Mouse (Mus musculus): ENCODE measurements around the gene Prkce. TPM values are rescaled to one million over a fixed set of nuclear protein-coding genes. Genes with fewer than 3 reads are reported as not detected.
"Not testable (repeated sequence)": the region's sequence is repeated elsewhere in the genome, so short reads cannot be mapped to it uniquely, and the experiment has no call there.

Gene Prkce
- total RNA-seq, 2 experiments from 2014 or later: 9.3 to 10.2 TPM

- H3K27ac ChIP-seq: no peak overlapping the region
- intact Hi-C loops (cut with DNase I): no loop called here
Measured at GRCm38 (mm10) chr17:86467967-86468366, 300.4 kb downstream of the Prkce start.

DNA sequence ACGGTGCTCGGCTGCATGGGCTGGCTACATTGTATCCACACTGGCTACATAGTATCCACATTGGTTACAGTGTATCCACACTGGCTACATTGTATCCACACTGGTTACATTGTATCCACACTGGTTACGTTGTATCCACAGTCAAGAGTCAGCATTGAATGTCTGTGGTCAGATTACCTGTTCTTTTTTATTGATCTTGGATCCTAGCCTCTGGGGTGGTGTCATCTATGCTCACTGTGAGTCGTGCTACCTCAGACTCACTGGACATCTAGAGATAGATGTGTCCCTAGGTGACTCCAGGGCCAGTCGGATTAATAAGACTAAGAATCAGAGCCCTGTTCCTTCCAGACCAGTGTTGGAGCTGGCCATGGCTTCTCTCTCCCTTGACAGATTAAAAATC is 302.6 kb downstream of the Prkce start:
- intact Hi-C loops (cut with DNase I): no loop called here
- no peak for DNase-seq
- TF ChIP-seq CTCF (IDR thresholded peaks at IDR 0.05): no peak

More at GRCm38 (mm10) chr17:86467967-86468366, 300.4 kb downstream of the Prkce start:
- DNase-seq: no peak
- TF ChIP-seq CTCF (IDR thresholded peaks at IDR 0.05): no peak
- H3K4me3 ChIP-seq: no peak overlapping the region

GRCm38 (mm10) chr17:86471684-86472083 is 304.1 kb downstream of the Prkce start:
- Histone ChIP-seq H3K4me3 (no peak overlapping the region), H3K27ac (no peak overlapping the region)
- no peak for DNase-seq
- peak; percentile 71 for TF ChIP-seq CTCF (IDR thresholded peaks at IDR 0.05)
- intact Hi-C loops (cut with DNase I): no loop called here

More for the DNA sequence above, 302.6 kb downstream of the Prkce start:
- H3K4me3 ChIP-seq: no peak overlapping the region
- H3K27ac ChIP-seq: no peak overlapping the region

GRCm38 (mm10) chr17:86476674-86477073 is 309.1 kb downstream of the Prkce start:
- no peak overlapping the region for H3K27ac ChIP-seq
- intact Hi-C loops (cut with DNase I): no loop called here
- no peak overlapping the region for H3K4me3 ChIP-seq
- no peak for TF ChIP-seq CTCF (IDR thresholded peaks at IDR 0.05)
- DNase-seq: no peak

GRCm38 (mm10) chr17:86477401-86477800 is 309.8 kb downstream of the Prkce start:
- intact Hi-C loops (cut with DNase I); DNase-seq; H3K27ac ChIP-seq; H3K4me3 ChIP-seq: not testable (repeated sequence)

- intact Hi-C loops (cut with DNase I): no loop called here
- DNase-seq: no peak
- Histone ChIP-seq H3K27ac (no peak overlapping the region), H3K4me3 (no peak overlapping the region)
- no peak for TF ChIP-seq CTCF (IDR thresholded peaks at IDR 0.05)
Measured at GRCm38 (mm10) chr17:86479406-86479805, 311.8 kb downstream of the Prkce start.

DNA sequence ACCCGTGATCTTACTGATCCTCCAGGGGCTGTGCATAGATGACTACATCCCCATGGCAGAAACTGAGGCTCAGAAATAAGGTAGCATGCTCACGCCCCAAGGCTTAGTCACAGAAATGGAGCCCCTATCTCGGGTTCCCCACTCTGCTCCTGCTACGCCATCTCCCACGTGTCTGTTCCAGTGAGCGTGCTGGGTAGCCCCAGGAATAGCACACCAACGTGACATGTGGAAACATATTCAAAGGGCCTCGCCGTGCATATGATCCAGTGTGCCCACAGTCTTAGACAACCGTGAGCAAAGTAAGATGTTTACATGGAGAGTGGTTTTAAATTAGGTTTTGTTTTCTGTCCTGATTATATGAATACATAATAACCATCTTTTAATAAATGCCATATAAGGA is 315.1 kb downstream of the Prkce start:
- TF ChIP-seq CTCF (IDR thresholded peaks at IDR 0.05): no peak
- intact Hi-C loops (cut with DNase I): loop anchor here (5.0 to 10.0 kb wide), 2 partner anchors 330 to 762 kb away; no protein-coding TSS in a partner anchor
- Histone ChIP-seq H3K27ac (no peak overlapping the region), H3K4me3 (no peak overlapping the region)
- no peak for DNase-seq

DNA sequence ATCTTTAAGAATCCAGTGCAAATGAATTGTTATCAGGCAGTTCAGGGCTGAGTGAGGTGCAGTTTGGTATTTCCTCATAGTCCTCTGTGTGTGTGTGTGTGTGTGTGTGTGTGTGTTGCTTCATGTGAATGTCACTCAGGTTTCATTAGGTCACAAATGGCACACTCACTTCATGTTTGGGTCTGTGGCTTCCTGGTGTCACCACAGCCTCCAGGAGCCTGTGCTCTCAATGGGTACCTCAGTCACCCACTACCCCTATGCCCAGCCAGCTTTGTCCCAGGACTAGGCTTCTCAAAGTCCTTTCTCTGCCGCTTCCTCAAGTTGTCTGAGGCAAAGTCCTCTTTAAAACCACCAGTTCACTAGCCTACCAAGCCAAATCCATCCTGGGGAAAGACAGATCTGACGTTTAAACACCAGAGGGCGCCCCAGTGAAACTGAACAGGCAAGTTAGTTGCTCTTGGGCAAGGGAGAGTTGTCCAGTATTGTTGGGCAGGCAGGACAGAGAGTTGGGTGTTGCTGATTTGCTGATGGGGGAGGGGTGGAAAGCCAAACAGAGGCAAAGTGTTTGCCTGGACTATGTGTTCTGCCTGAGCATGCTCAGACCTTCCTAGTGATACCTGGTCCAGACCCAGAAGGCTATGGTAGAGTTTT is 316.6 kb downstream of the Prkce start:
- intact Hi-C loops (cut with DNase I): loop anchor here (1.0 to 10.0 kb wide), 3 partner anchors 328 to 761 kb away; no protein-coding TSS in a partner anchor
- H3K27ac ChIP-seq: no peak overlapping the region
- TF ChIP-seq CTCF (IDR thresholded peaks at IDR 0.05): peak; percentile 89
- peak; percentile 85 for DNase-seq
- no peak overlapping the region for H3K4me3 ChIP-seq

- no peak for TF ChIP-seq CTCF (IDR thresholded peaks at IDR 0.05)
- intact Hi-C loops (cut with DNase I): loop anchor here (10.0 kb wide), 1 partner anchor 758 kb away; no protein-coding TSS in a partner anchor
Measured at GRCm38 (mm10) chr17:86486657-86487056, 319.1 kb downstream of the Prkce start.

DNA sequence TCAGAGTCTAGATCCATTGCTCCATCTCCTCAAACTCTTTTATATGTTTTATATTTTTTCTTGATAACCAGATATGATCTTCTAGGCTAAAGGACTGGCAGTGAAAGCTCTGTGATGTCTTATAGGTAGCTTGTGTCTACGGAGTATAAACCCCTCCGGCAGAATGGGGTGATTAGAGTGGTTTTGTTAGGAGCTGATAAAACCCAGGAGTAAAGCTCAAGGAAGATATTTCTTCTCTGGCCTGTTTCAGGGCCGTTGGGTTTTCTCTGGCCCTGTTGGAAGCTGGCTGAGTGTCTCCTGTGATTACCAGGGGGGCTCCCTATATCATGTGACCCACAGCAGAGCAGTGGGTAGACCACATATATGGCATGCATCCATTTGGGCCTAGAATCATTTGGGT is 319.9 kb downstream of the Prkce start:
- no peak overlapping the region for H3K4me3 ChIP-seq
- no peak for DNase-seq
- intact Hi-C loops (cut with DNase I): loop anchor here (10.0 kb wide), 1 partner anchor 757 kb away; no protein-coding TSS in a partner anchor
- no peak for TF ChIP-seq CTCF (IDR thresholded peaks at IDR 0.05)
- no peak overlapping the region for H3K27ac ChIP-seq

More at GRCm38 (mm10) chr17:86486657-86487056, 319.1 kb downstream of the Prkce start:
- H3K4me3 ChIP-seq: no peak overlapping the region
- DNase-seq: no peak
- H3K27ac ChIP-seq: no peak overlapping the region

GRCm38 (mm10) chr17:86489827-86490226 is 322.2 kb downstream of the Prkce start:
- intact Hi-C loops (cut with DNase I): loop anchor here (10.0 kb wide), 1 partner anchor 755 kb away; no protein-coding TSS in a partner anchor
- H3K27ac ChIP-seq: no peak overlapping the region
- no peak for DNase-seq
- H3K4me3 ChIP-seq: no peak overlapping the region
- TF ChIP-seq CTCF (IDR thresholded peaks at IDR 0.05): no peak

GRCm38 (mm10) chr17:86492376-86492775 is 324.8 kb downstream of the Prkce start:
- no peak overlapping the region for H3K4me3 ChIP-seq
- no peak for TF ChIP-seq CTCF (IDR thresholded peaks at IDR 0.05)
- no peak overlapping the region for H3K27ac ChIP-seq
- intact Hi-C loops (cut with DNase I): no loop called here
- DNase-seq: no peak

DNA sequence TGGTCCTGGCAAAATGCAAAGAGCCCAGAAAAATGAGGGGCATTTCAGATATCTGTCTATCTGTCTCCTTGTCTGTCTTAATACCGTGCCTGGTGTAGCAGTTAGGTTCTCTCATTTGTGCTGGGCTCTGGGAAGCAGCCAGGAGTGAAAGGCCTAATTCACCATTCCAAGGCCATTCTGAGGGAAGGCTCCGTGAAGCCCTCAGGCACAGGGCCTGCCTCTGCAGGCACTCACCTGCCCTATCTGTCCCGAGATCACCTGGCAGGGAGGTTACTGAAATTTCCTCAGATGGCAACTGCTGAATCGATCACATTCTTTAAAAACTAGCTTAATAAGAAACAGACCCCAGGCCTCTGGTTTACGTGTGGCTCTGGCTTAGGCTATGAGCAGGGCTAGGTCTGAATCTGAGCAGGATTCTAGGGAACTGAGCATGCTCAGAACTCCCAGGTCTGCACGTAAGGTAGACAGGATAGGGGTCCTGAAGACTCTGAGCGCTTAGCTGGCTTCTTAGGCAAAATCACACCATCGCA is 326.4 kb downstream of the Prkce start:
- no peak for TF ChIP-seq CTCF (IDR thresholded peaks at IDR 0.05)
- Histone ChIP-seq H3K4me3 (no peak overlapping the region), H3K27ac (no peak overlapping the region)
- intact Hi-C loops (cut with DNase I): no loop called here
- no peak for DNase-seq

All from gastrocnemius, adult 2 months (tissue).